Mouse (Mus musculus): ENCODE measurements around the gene Il10. TPM values are rescaled to one million over a fixed set of nuclear protein-coding genes. Genes with fewer than 3 reads are reported as not detected.

Gene Il10
- polyA plus RNA-seq, 1 experiment from 2014 or later: not detected

DNA sequence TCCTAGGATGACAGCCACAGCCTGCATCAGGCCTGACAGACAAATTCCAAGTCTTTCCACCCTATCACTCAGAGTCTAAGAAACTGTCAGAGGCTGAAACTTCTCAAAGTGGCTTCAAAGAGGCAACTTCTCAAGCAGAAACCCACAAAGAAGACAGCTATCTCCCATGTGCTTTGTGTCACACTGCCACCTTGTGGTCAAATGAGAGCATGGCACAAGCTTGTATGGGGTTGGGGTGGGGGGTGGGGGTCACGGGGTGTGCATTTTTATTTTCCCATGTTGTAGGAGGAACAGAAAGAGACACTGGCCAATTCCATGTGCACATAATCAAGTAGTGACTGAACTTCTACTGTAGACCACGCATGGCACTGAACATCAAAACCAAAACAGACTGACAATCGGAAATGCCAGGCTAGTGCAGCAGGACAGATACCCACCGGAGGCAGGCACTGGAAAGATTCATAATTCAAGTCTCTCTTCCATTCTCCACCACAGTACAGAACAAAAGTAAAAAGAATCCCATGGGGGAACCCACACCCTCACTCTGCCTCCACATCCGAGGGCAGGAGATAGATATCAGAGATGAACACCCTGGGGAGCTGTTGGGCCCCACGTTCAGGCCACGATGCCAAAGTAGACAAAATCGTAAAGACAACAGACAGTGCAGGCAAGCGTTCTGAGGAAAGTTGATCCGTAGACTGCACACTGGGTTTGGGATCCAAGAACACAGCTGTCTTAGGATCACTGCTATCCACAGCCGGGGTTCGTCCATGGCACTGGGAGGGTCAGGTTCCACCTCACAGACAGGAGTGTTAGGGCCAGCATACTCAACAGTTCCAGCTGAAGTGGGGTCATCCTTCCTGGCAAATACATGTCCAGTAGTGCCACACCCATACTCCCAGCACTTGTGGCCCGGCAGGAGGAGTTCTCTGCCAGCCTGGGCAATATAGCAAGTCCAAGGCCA lies 40.9 kb downstream of the Il10 start:
- TF ChIP-seq CTCF (IDR thresholded peaks at IDR 0.05; ENCODE audit: low read depth): peak; percentile 79
- H3K4me3 ChIP-seq (ENCODE audit: low read depth, low read length): no peak overlapping the region
- H3K9ac ChIP-seq (ENCODE audit: low read depth, low read length): no peak overlapping the region
- peaks cover 29% of the 10 kb centered on the region for H3K36me3 ChIP-seq (ENCODE audit: control insufficient read depth, insufficient read depth)
- no peak overlapping the region for H3K27ac ChIP-seq (ENCODE audit: low read depth, low read length)
- H3K27me3 ChIP-seq (replicated peaks; ENCODE audit: control insufficient read depth, insufficient read depth, low read length): no peaks in the 10 kb centered on the region
- H3K4me2 ChIP-seq (replicated peaks; ENCODE audit: low read depth): no peak overlapping the region
- WGBS: 50% methylated on average over 13 of the region's 13 CpGs
- no peak for ATAC-seq
- H3K4me1 ChIP-seq (replicated peaks; ENCODE audit: control insufficient read depth, insufficient read depth, low read length): peaks cover 14% of the 10 kb centered on the region; the same call in 1 of the 2 replicates
- no peaks in the 10 kb centered on the region for H3K9me3 ChIP-seq (ENCODE audit: control insufficient read depth)

DNA sequence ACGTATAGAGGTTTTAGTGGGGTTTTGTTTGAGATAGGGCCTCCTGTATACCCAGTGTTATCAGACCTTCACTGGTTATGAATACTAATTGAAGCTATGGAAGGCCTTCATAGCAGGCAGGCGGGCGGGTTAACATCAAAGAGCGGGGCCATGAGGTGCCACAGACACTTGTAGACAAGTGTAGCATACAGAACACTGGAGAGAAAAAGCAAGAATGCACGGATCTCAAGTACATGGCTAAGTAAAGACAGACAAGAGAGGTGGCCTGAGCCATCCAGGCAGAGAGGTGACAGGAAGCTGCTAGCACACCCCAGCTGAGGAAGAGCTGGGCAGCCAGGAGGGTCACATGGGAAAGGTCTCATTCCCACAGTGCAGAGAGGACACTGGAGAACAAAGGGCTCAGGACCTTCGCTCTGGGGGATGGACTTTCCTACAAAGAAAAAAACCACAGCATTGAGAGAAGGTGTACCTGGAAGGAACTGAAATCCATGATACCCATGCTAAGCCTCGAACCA lies 42.2 kb downstream of the Il10 start:
- peaks cover 14% of the 10 kb centered on the region; the same call in 1 of the 2 replicates for H3K4me1 ChIP-seq (replicated peaks; ENCODE audit: control insufficient read depth, insufficient read depth, low read length)
- no peaks in the 10 kb centered on the region for H3K27me3 ChIP-seq (replicated peaks; ENCODE audit: control insufficient read depth, insufficient read depth, low read length)
- no peak for ATAC-seq
- H3K27ac ChIP-seq (ENCODE audit: low read depth, low read length): no peak overlapping the region
- H3K4me2 ChIP-seq (replicated peaks; ENCODE audit: low read depth): no peak overlapping the region
- no peak overlapping the region for H3K9ac ChIP-seq (ENCODE audit: low read depth, low read length)
- 55% methylated on average over 7 of the region's 7 CpGs for whole genome bisulfite sequencing
- no peak overlapping the region for H3K4me3 ChIP-seq (ENCODE audit: low read depth, low read length)
- H3K9me3 ChIP-seq (ENCODE audit: control insufficient read depth): no peaks in the 10 kb centered on the region
- H3K36me3 ChIP-seq (ENCODE audit: control insufficient read depth, insufficient read depth): peaks cover 17% of the 10 kb centered on the region
- TF ChIP-seq CTCF (IDR thresholded peaks at IDR 0.05; ENCODE audit: low read depth): no peak

DNA sequence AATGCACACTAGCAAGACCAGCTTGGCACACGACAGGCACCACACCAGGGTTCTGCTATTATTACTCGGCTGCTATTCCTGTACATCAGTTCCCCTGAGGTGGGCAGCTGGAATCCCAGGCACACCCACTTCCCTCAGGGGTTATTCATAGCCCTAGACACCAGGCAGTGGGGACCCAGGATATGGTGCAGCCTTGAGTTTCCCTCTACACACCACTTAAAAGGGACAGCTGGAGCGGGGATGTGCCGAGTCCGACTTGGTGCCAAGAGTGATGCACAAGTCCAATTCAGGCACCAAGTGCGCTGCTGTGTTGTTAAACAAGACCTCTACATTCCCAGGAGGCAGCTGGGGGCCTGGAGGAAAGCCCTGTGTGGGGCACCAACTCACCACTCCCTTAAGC lies 43.2 kb downstream of the Il10 start:
- Histone ChIP-seq H3K4me1 (replicated peaks; ENCODE audit: control insufficient read depth, insufficient read depth, low read length) (peaks cover 14% of the 10 kb centered on the region; the same call in 1 of the 2 replicates), H3K36me3 (ENCODE audit: control insufficient read depth, insufficient read depth) (peaks cover 7% of the 10 kb centered on the region), H3K27ac (ENCODE audit: low read depth, low read length) (no peak overlapping the region), H3K4me3 (ENCODE audit: low read depth, low read length) (no peak overlapping the region), H3K27me3 (replicated peaks; ENCODE audit: control insufficient read depth, insufficient read depth, low read length) (no peaks in the 10 kb centered on the region), H3K9me3 (ENCODE audit: control insufficient read depth) (no peaks in the 10 kb centered on the region), H3K9ac (ENCODE audit: low read depth, low read length) (no peak overlapping the region), H3K4me2 (replicated peaks; ENCODE audit: low read depth) (no peak overlapping the region)
- no peak for TF ChIP-seq CTCF (IDR thresholded peaks at IDR 0.05; ENCODE audit: low read depth)
- ATAC-seq: no peak
- WGBS: 71% methylated on average over 6 of the region's 6 CpGs

DNA sequence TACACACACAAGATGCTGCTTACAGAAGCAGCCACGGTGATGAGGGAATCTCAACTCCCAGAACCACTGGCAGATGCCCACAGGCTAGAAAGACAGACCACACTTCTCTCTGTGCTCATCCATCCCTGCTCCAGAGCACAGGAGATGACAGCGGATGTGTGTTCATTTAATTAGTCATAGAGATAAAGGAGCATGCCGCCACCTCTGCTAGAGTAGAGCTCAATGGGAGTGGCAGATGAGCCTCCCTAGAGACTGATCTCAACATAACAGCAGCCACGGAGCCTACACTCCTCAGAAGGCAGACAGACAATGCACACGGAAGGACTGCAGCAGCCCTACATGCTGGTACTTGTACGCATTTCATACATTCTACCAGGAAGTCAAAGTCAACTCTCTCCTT lies 44.6 kb downstream of the Il10 start:
- Histone ChIP-seq H3K4me1 (replicated peaks; ENCODE audit: control insufficient read depth, insufficient read depth, low read length) (peaks cover 14% of the 10 kb centered on the region; the same call in 1 of the 2 replicates), H3K9ac (ENCODE audit: low read depth, low read length) (no peak overlapping the region), H3K27me3 (replicated peaks; ENCODE audit: control insufficient read depth, insufficient read depth, low read length) (no peaks in the 10 kb centered on the region), H3K36me3 (ENCODE audit: control insufficient read depth, insufficient read depth) (no peaks in the 10 kb centered on the region; the same call in 1 of the 2 replicates), H3K9me3 (ENCODE audit: control insufficient read depth) (no peaks in the 10 kb centered on the region), H3K4me3 (ENCODE audit: low read depth, low read length) (no peak overlapping the region), H3K4me2 (replicated peaks; ENCODE audit: low read depth) (no peak overlapping the region), H3K27ac (ENCODE audit: low read depth, low read length) (no peak overlapping the region)
- ATAC-seq: no peak
- no peak for TF ChIP-seq CTCF (IDR thresholded peaks at IDR 0.05; ENCODE audit: low read depth)
- WGBS: 48% methylated on average over 6 of the region's 6 CpGs

DNA sequence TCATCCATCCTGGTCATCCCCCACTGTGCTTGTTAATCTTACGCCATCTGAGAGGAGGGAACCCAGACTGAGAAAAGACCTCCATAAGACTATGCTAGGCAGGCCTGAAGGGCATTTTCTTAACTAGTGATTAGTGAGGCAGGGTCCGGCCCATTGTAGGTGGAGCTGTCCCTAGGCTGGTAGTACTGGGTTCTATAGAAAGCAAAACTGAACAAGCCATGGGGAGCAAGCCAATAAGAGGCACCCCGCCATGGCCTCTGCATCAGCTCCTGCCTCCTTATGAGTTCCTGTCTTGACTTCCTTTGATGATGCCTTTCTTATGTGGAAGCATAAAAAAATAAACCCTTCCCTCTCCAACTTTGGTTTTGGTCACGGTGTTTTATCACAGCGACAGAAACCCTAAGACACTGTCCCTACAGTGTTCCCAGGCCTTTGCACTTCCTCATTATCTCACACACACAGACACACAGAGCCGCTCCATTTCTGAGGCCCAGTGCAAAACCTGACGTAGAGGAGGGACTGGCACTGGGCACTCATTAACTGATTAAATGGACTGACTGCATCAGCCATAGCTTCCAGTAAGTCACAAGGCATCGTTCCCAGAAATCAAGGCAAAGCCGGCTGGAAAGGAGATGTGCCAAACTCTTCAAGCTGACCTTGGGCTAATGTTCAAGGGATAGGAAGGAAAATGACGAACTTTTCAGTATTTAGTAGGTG lies 48.5 kb downstream of the Il10 start:
- Histone ChIP-seq H3K9ac (ENCODE audit: low read depth, low read length) (no peak overlapping the region), H3K4me2 (replicated peaks; ENCODE audit: low read depth) (no peak overlapping the region; the same call in 1 of the 2 replicates), H3K4me3 (ENCODE audit: low read depth, low read length) (no peak overlapping the region), H3K27me3 (replicated peaks; ENCODE audit: control insufficient read depth, insufficient read depth, low read length) (no peaks in the 10 kb centered on the region), H3K4me1 (replicated peaks; ENCODE audit: control insufficient read depth, insufficient read depth, low read length) (peaks cover 12% of the 10 kb centered on the region; the same call in 1 of the 2 replicates), H3K27ac (ENCODE audit: low read depth, low read length) (peak overlapping the region; percentile 8), H3K9me3 (ENCODE audit: control insufficient read depth) (no peaks in the 10 kb centered on the region), H3K36me3 (ENCODE audit: control insufficient read depth, insufficient read depth) (no peaks in the 10 kb centered on the region)
- 65% methylated on average over 10 of the region's 10 CpGs for WGBS
- ATAC-seq: peak; percentile 58
- TF ChIP-seq CTCF (IDR thresholded peaks at IDR 0.05; ENCODE audit: low read depth): no peak

DNA sequence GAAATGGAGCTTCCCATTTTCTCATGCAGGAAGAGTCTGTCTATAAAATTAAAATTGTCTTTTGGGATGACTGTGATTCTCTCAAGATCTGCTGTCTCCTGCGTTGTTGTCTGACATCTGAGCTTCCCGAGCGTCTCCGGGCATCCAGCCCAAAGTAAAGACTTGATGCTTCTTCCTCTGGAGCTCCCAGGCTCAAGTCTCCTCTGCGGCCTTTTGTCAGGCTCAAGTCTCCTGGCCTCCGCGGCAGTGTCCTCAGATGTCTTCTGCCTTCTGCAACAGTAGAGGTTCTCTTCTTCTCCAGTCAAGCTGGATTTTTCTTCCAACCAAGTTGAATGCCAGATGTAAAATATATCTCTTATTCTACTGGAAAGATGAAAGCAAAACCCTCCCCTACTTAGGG lies 49.4 kb downstream of the Il10 start:
- ATAC-seq: no peak
- H3K9me3 ChIP-seq (ENCODE audit: control insufficient read depth): no peaks in the 10 kb centered on the region
- no peak for TF ChIP-seq CTCF (IDR thresholded peaks at IDR 0.05; ENCODE audit: low read depth)
- no peak overlapping the region for H3K4me2 ChIP-seq (replicated peaks; ENCODE audit: low read depth)
- no peaks in the 10 kb centered on the region for H3K27me3 ChIP-seq (replicated peaks; ENCODE audit: control insufficient read depth, insufficient read depth, low read length)
- H3K9ac ChIP-seq (ENCODE audit: low read depth, low read length): no peak overlapping the region
- H3K4me1 ChIP-seq (replicated peaks; ENCODE audit: control insufficient read depth, insufficient read depth, low read length): peaks cover 20% of the 10 kb centered on the region
- WGBS: 83% methylated on average over 7 of the region's 7 CpGs
- no peaks in the 10 kb centered on the region for H3K36me3 ChIP-seq (ENCODE audit: control insufficient read depth, insufficient read depth)
- H3K4me3 ChIP-seq (ENCODE audit: low read depth, low read length): no peak overlapping the region
- H3K27ac ChIP-seq (ENCODE audit: low read depth, low read length): no peak overlapping the region
